Mouse (Mus musculus): ENCODE measurements at regions not wholly inside any gene's neighbourhood (a gene's known extent, or its start where the extent isn't known, plus 50 kb on each side); places are given as distances from the start of the nearest gene placed in this dataset.

DNA sequence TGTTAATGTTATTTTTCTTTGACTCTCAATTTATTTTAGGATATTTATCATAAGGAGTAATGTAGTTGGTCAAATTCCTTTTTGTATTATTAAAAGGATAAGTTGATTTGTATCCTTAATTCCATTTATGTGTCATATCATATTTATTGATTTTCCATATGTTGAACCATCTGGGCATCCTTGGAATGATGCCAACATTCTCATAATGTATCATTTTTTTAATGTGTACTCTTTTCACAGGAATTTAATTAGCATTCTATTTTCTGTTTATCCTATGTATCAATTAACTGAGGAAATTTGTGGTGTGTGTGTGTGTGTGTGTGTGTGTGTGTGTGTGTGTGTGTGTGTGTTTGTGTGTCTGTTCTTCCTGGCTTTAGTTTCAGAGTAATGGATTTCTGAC lies 779.6 kb downstream of the Pcdh7 start:
- Histone ChIP-seq H3K4me2 (replicated peaks; ENCODE audit: low read depth, low read length, severe bottlenecking) (no peak overlapping the region), H3K27me3 (ENCODE audit: control insufficient read depth, insufficient read depth, low read length) (no peaks in the 10 kb centered on the region), H3K27ac (replicated peaks; ENCODE audit: low read depth, low read length) (no peak overlapping the region), H3K36me3 (ENCODE audit: control insufficient read depth, insufficient read depth, low read length) (no peaks in the 10 kb centered on the region), H3K4me3 (replicated peaks; ENCODE audit: low read length) (no peak overlapping the region), H3K9ac (ENCODE audit: low read depth, low read length, severe bottlenecking) (no peak overlapping the region), H3K4me1 (ENCODE audit: control insufficient read depth, insufficient read depth, low read length) (no peaks in the 10 kb centered on the region), H3K9me3 (ENCODE audit: control insufficient read depth, low read length) (no peaks in the 10 kb centered on the region)
- ATAC-seq (ENCODE audit: low FRiP score, low read depth) (no peak), DNase-seq (ENCODE audit: low spot score) (no peak)
- no peak for TF ChIP-seq POLR2A (IDR thresholded peaks at IDR 0.05; ENCODE audit: borderline replicate concordance, extremely low read depth, insufficient read depth, insufficient read length)

DNA sequence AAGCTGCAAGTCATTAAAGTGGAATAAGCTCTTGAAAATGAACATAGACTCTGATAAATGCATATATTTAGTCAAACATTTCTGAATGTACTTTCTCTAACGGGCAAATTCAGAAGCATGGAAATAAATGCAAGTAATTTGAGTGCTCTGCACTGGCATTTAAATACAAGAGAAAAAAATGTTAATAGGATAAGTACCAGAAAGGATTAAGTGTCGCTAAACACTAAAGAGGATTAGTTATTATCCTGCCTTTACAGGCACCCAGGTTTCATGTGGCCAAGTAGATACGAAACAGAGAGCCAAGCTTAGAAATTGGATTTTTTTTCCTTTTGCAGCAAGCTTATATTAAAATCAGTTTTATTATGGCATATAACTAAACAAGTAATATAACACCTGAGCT lies 813.8 kb downstream of the Pcdh7 start:
- Histone ChIP-seq H3K4me2 (replicated peaks; ENCODE audit: low read depth, low read length, severe bottlenecking) (no peak overlapping the region), H3K4me3 (replicated peaks; ENCODE audit: low read length) (no peak overlapping the region), H3K36me3 (ENCODE audit: control insufficient read depth, insufficient read depth, low read length) (no peaks in the 10 kb centered on the region), H3K9me3 (ENCODE audit: control insufficient read depth, low read length) (no peaks in the 10 kb centered on the region), H3K9ac (ENCODE audit: low read depth, low read length, severe bottlenecking) (no peak overlapping the region), H3K4me1 (ENCODE audit: control insufficient read depth, insufficient read depth, low read length) (no peaks in the 10 kb centered on the region), H3K27me3 (ENCODE audit: control insufficient read depth, insufficient read depth, low read length) (no peaks in the 10 kb centered on the region), H3K27ac (replicated peaks; ENCODE audit: low read depth, low read length) (no peak overlapping the region)
- no peak for TF ChIP-seq POLR2A (IDR thresholded peaks at IDR 0.05; ENCODE audit: borderline replicate concordance, extremely low read depth, insufficient read depth, insufficient read length)
- DNase-seq (ENCODE audit: low spot score): no peak
- ATAC-seq (ENCODE audit: low FRiP score, low read depth): no peak
- 41% methylated on average over 3 of the region's 3 CpGs for WGBS

DNA sequence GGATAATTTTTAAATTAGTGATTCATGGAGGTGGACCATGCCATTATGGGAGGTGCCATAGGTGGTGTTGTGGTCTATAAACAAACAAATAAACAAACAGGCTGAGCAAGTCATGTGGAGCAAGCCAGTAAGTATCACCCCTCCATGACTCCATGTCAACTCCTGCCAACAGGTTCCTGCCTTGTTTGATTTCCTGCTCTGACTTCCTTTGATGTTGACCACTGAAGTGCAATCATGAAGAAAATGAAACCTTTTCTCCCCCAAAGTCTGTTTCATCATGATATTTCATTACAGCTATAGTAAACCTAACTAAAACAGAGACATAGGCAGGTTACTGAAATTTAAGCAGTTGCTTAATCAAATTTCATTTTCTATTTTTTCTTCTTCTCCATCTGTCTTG lies 839.0 kb downstream of the Pcdh7 start:
- Histone ChIP-seq H3K4me2 (replicated peaks; ENCODE audit: low read depth, low read length, severe bottlenecking) (no peak overlapping the region), H3K27me3 (ENCODE audit: control insufficient read depth, insufficient read depth, low read length) (no peaks in the 10 kb centered on the region), H3K9me3 (ENCODE audit: control insufficient read depth, low read length) (no peaks in the 10 kb centered on the region), H3K4me1 (ENCODE audit: control insufficient read depth, insufficient read depth, low read length) (no peaks in the 10 kb centered on the region), H3K27ac (replicated peaks; ENCODE audit: low read depth, low read length) (no peak overlapping the region), H3K9ac (ENCODE audit: low read depth, low read length, severe bottlenecking) (no peak overlapping the region), H3K36me3 (ENCODE audit: control insufficient read depth, insufficient read depth, low read length) (no peaks in the 10 kb centered on the region), H3K4me3 (replicated peaks; ENCODE audit: low read length) (no peak overlapping the region)
- TF ChIP-seq POLR2A (IDR thresholded peaks at IDR 0.05; ENCODE audit: borderline replicate concordance, extremely low read depth, insufficient read depth, insufficient read length): no peak
- DNase-seq (ENCODE audit: low spot score) (no peak), ATAC-seq (ENCODE audit: low FRiP score, low read depth) (no peak)

DNA sequence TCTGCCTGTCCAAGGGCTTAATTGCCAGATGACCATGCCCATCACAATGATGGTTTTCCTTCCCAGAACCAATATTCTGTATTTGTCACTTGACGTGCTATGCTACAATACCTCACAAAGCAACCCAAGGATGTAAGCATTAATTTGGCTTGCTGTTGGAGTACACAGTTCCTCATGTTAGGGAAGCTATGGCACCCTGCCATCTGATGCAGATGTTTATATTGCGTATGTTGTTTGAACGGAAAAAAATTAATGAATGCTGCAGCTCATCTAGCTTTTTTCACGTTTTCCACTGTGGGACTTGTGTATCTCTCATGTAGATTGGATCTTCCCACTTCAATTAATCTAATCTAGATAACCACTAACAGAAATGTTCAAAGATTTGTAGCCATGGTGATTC lies 842.0 kb downstream of the Pcdh7 start:
- H3K9ac ChIP-seq (ENCODE audit: low read depth, low read length, severe bottlenecking): no peak overlapping the region
- H3K36me3 ChIP-seq (ENCODE audit: control insufficient read depth, insufficient read depth, low read length): no peaks in the 10 kb centered on the region
- H3K27me3 ChIP-seq (ENCODE audit: control insufficient read depth, insufficient read depth, low read length): no peaks in the 10 kb centered on the region
- 71% methylated on average over 4 of the region's 4 CpGs for WGBS
- TF ChIP-seq POLR2A (IDR thresholded peaks at IDR 0.05; ENCODE audit: borderline replicate concordance, extremely low read depth, insufficient read depth, insufficient read length): no peak
- no peaks in the 10 kb centered on the region for H3K9me3 ChIP-seq (ENCODE audit: control insufficient read depth, low read length)
- ATAC-seq (ENCODE audit: low FRiP score, low read depth) (no peak), DNase-seq (ENCODE audit: low spot score) (peak; percentile 2)
- H3K4me1 ChIP-seq (ENCODE audit: control insufficient read depth, insufficient read depth, low read length): no peaks in the 10 kb centered on the region
- H3K27ac ChIP-seq (replicated peaks; ENCODE audit: low read depth, low read length): no peak overlapping the region
- no peak overlapping the region for H3K4me2 ChIP-seq (replicated peaks; ENCODE audit: low read depth, low read length, severe bottlenecking)
- no peak overlapping the region for H3K4me3 ChIP-seq (replicated peaks; ENCODE audit: low read length)

DNA sequence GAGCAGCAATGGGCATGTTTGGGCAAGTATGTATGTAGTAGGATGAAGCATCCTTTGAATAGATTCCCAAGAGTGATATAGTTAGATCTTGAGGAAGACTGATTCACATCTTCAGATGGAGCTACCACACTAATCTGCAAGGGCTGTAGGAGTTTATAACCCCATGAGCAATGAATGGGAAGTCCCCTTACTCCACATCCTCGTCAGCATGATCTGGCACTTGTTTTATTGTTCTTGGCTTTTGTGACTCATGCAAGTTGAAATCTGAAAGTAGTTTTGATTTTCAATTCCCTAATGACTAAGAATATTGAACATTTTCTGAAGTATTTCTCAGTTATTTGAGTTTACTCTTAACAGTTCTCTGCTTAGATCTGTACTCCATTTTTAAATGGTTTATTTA lies 882.1 kb downstream of the Pcdh7 start:
- DNase-seq (ENCODE audit: low spot score): no peak
- Histone ChIP-seq H3K27me3 (ENCODE audit: control insufficient read depth, insufficient read depth, low read length) (no peaks in the 10 kb centered on the region), H3K36me3 (ENCODE audit: control insufficient read depth, insufficient read depth, low read length) (no peaks in the 10 kb centered on the region), H3K9ac (ENCODE audit: low read depth, low read length, severe bottlenecking) (no peak overlapping the region), H3K4me3 (replicated peaks; ENCODE audit: low read length) (no peak overlapping the region), H3K27ac (replicated peaks; ENCODE audit: low read depth, low read length) (no peak overlapping the region), H3K9me3 (ENCODE audit: control insufficient read depth, low read length) (no peaks in the 10 kb centered on the region), H3K4me2 (replicated peaks; ENCODE audit: low read depth, low read length, severe bottlenecking) (no peak overlapping the region), H3K4me1 (ENCODE audit: control insufficient read depth, insufficient read depth, low read length) (no peaks in the 10 kb centered on the region)
- no peak for TF ChIP-seq POLR2A (IDR thresholded peaks at IDR 0.05; ENCODE audit: borderline replicate concordance, extremely low read depth, insufficient read depth, insufficient read length)
- ATAC-seq (ENCODE audit: low FRiP score, low read depth): no peak
- 32% methylated on average over 1 of the region's 1 CpGs for WGBS

DNA sequence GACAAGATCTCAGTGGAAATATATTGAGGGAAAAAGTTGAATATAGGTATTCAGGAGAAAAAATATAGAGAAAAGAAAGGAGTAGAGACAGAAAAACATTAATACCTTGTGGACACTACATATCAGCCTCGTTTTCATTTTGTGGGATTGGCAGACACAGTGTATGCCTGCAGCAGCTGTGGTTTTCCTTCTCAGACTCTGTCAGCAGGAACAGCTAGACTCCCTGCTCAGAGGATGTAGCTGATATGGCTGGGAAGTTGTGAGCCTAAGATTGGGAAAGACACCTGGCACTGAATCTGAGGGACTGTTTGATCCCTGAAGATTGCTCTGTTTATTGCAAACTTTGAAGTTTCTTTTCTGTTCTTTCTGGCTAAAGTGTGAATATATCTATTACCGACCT lies 903.8 kb downstream of the Pcdh7 start:
- no peak for ATAC-seq (ENCODE audit: low FRiP score, low read depth)
- H3K27ac ChIP-seq (replicated peaks; ENCODE audit: low read depth, low read length): no peak overlapping the region
- no peak for DNase-seq (ENCODE audit: low spot score)
- no peaks in the 10 kb centered on the region for H3K4me1 ChIP-seq (ENCODE audit: control insufficient read depth, insufficient read depth, low read length)
- no peaks in the 10 kb centered on the region for H3K36me3 ChIP-seq (ENCODE audit: control insufficient read depth, insufficient read depth, low read length)
- H3K4me2 ChIP-seq (replicated peaks; ENCODE audit: low read depth, low read length, severe bottlenecking): no peak overlapping the region
- H3K9ac ChIP-seq (ENCODE audit: low read depth, low read length, severe bottlenecking): no peak overlapping the region
- no peak for TF ChIP-seq POLR2A (IDR thresholded peaks at IDR 0.05; ENCODE audit: borderline replicate concordance, extremely low read depth, insufficient read depth, insufficient read length)
- no peak overlapping the region for H3K4me3 ChIP-seq (replicated peaks; ENCODE audit: low read length)
- no peaks in the 10 kb centered on the region for H3K27me3 ChIP-seq (ENCODE audit: control insufficient read depth, insufficient read depth, low read length)
- H3K9me3 ChIP-seq (ENCODE audit: control insufficient read depth, low read length): no peaks in the 10 kb centered on the region
- 60% methylated on average over 2 of the region's 2 CpGs for WGBS
